Mouse (Mus musculus) mesoderm, embryonic 11.5 days (tissue): Measurements from ENCODE around the gene Cldn5.

Experiments
- DNase-seq: peaks from one replicate; pipeline ENCODE4 v3.0.0-alpha.2; 2012; ENCODE audit warnings: low read depth, low spot score

The Cldn5 gene

GRCm38 (mm10) chr16:18776556-18777100 is at the start of gene Cldn5:
Gene Cldn5, plus strand, starts transcription at chr16:18776847.
- peak; percentile 56 for DNase-seq

GRCm38 (mm10) chr16:18727536-18728499 is 48.8 kb upstream of the Cldn5 start:
- DNase-seq = no peak

GRCm38 (mm10) chr16:18729185-18729584 is 47.5 kb upstream of the Cldn5 start:
- no peak for DNase-seq

- DNase-seq = no peak
Observed at GRCm38 (mm10) chr16:18730640-18731039, 46.0 kb upstream of the Cldn5 start.

GRCm38 (mm10) chr16:18733100-18733956 is 43.3 kb upstream of the Cldn5 start:
- DNase-seq = peak; percentile 13

GRCm38 (mm10) chr16:18738303-18738702 is 38.3 kb upstream of the Cldn5 start:
- no peak for DNase-seq

- no peak for DNase-seq
Observed at GRCm38 (mm10) chr16:18746268-18747122, 30.2 kb upstream of the Cldn5 start.

GRCm38 (mm10) chr16:18751101-18751500 is 25.5 kb upstream of the Cldn5 start:
- no peak for DNase-seq

- no peak for DNase-seq
Observed at GRCm38 (mm10) chr16:18751885-18752499, 24.7 kb upstream of the Cldn5 start.

- no peak for DNase-seq
Observed at GRCm38 (mm10) chr16:18761734-18762133, 14.9 kb upstream of the Cldn5 start.

- DNase-seq = no peak
Observed at GRCm38 (mm10) chr16:18762960-18763359, 13.7 kb upstream of the Cldn5 start.

GRCm38 (mm10) chr16:18766390-18766789 is 10.3 kb upstream of the Cldn5 start:
- no peak for DNase-seq

GRCm38 (mm10) chr16:18769501-18769900 is 7.1 kb upstream of the Cldn5 start:
- no peak for DNase-seq

- peak; percentile 59 for DNase-seq
Observed at GRCm38 (mm10) chr16:18773936-18774335, 2.7 kb upstream of the Cldn5 start.

- no peak for DNase-seq
Observed at GRCm38 (mm10) chr16:18775621-18776555, 759 bp upstream of the Cldn5 start.

GRCm38 (mm10) chr16:18777101-18778080 is 744 bp downstream of the Cldn5 start:
- DNase-seq = peak; percentile 25

- no peak for DNase-seq
Observed at GRCm38 (mm10) chr16:18778461-18778860, 1.8 kb downstream of the Cldn5 start.

- no peak for DNase-seq
Observed at GRCm38 (mm10) chr16:18781810-18782209, 5.2 kb downstream of the Cldn5 start.
